Mouse (Mus musculus) embryonic fibroblast, embryonic 13.5 days (primary cell): ENCODE measurements at regions not wholly inside any gene's neighbourhood (a gene's known extent, or its start where the extent isn't known, plus 50 kb on each side); places are given as distances from the start of the nearest gene placed in this dataset.

ENCODE experiments used
- CTCF ChIP-seq: IDR thresholded peaks from 2 replicates; pipeline ENCODE4 v1.5.1; 2011; ENCODE audit warnings: mild to moderate bottlenecking, control low read depth, low read length, moderate library complexity, borderline replicate concordance; ENCODE audit not compliant: insufficient read depth
- POLR2A ChIP-seq: IDR thresholded peaks from 2 replicates; pipeline ENCODE4 v1.6.1; 2011; ENCODE audit warnings: low read depth, mild to moderate bottlenecking, control low read depth, low read length, moderate library complexity

DNA sequence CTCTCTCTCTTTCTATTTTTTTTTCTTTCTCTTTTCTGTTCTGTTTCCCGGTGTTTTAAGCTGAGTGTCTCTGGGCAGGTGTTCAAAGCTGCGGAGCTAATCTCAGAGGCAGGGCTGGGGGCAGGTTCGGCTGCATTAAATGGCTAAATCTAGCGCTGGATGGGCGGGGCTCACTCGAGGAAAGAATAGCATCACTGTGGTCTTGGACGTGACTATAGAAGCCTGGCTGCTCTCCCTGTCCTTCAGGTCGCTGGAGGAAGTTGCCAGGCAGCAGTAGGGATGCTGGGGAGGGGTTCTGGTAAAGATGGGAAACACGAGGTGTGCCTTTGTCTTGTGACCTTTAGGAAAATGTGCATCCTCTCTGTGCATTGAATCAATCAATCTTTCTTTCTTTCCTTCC is 88.0 kb upstream of the Runx3 start:
- TF ChIP-seq CTCF (no peak), POLR2A (no peak)
